Mouse (Mus musculus) heart, adult 2 months (tissue): Measurements from ENCODE around the gene Daxx.

ENCODE experiments used
- CTCF ChIP-seq: fragments of 200-600 bp; IDR thresholded peaks from 2 replicates; pipeline ENCODE4 v1.8.1; 2022; ENCODE audit warnings: antibody characterized with exemption, mild to moderate bottlenecking, moderate library complexity
- POLR2A ChIP-seq: fragments of 200-500 bp; IDR thresholded peaks from 2 replicates; pipeline ENCODE4 v1.6.1; 2011; ENCODE audit warnings: mild to moderate bottlenecking, low read depth, low read length, control low read depth; ENCODE audit not compliant: insufficient read depth

DNA sequence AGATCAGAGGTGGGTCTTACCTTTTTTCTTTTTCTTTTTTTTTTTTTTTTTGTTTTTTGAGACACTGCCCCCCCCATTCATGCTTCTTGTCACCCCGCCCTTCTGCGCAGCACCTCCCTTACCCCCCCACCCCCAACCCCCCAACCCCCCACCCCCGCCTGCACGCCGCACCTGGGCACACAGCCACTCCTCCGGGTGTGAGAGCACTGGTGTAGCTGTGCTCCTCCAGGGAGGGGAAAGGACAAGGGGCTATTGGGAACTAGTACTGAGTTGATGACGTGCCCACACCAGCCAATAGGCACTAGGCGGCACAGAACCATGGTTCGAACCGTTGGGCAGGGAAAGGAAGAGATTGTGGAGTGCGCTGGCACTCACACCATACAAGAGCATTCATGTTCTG, 34.8 kb upstream of the Daxx start:
- TF ChIP-seq CTCF (no peak), POLR2A (no peak)
